ENCODE assay signal across 23 mouse cellular contexts in the genomic region with DNA sequence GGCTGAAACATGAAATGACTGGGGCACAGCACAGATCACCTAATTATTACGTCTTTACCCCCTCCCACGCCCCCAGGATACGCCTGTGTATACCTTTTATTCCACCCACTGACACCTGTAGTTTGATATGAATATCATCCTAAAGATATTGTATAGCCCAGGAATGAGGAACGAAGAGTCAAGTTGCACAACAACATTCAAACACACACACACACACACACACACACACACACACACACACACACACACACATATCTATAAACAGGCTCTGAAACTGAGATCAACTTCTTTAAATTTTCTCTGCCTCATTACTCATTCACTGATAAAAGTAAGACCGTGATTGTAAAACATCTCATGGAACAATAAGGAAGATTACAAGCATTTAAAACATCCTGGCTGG.
DNase-seq lines count a peak whose midpoint lies in the region; ATAC-seq lines count a peak whose summit lies in the region.
"Had no signal": no experiment of that assay in that cellular context is flagged by ENCODE, and none has a peak within 500 bp of the region (broad histone marks: within the 10 kb centered on the region; RNA-seq: fewer than 3 reads in every experiment).

No protein-coding gene starts in this region.

- no peak overlapping the region for H3K4me3 ChIP-seq in heart, embryonic 13.5 days
- H3K4me3 ChIP-seq: forebrain, embryonic 10.5 days; forebrain, embryonic 13.5 days; hindbrain, embryonic 13.5 days; intestine, embryonic 15.5 days had no signal

- WGBS in heart, embryonic 13.5 days, result 70% methylated on average over 5 of the region's 5 CpGs

- H3K9ac ChIP-seq in heart, embryonic 13.5 days, result 0 out of 2 replicates have a peak overlapping the region, but pooled peaks have one; percentile 5
- H3K9ac ChIP-seq: forebrain, embryonic 13.5 days; hindbrain, embryonic 13.5 days; intestine, embryonic 15.5 days had no signal

- H3K9me3 ChIP-seq in heart, embryonic 13.5 days, result no peaks in the 10 kb centered on the region
- H3K9me3 ChIP-seq: forebrain, embryonic 10.5 days; forebrain, embryonic 13.5 days; hindbrain, embryonic 13.5 days; intestine, embryonic 15.5 days had no signal

- DNase-seq in heart, adult 11 months, result peak; percentile 64
- DNase-seq in heart, postnatal 14 days, result no peak
- no peak for DNase-seq in heart, postnatal 25 days (ENCODE audit: low spot score)
- DNase-seq in kidney, postnatal 14 days, result no peak
- DNase-seq: adrenal gland, adult 8-10 months; adrenal gland, postnatal 25 days; cerebellum, adult 18-20 months; cerebellum, adult 9-10 months; cerebellum, postnatal 14 days; gastrocnemius, postnatal 10 days; gastrocnemius, postnatal 36 days; heart, adult 18-20 months; kidney, adult 18-20 months had no signal

- H3K36me3 ChIP-seq in heart, embryonic 13.5 days, result peaks cover 29% of the 10 kb centered on the region
- H3K36me3 ChIP-seq: forebrain, embryonic 10.5 days; hindbrain, embryonic 13.5 days; intestine, embryonic 15.5 days had no signal

- H3K27ac ChIP-seq in heart, embryonic 13.5 days (replicated peaks), result peak overlapping the region; percentile 39; the same call in 1 of the 2 replicates
- H3K27ac ChIP-seq: forebrain, embryonic 10.5 days; forebrain, embryonic 13.5 days; hindbrain, embryonic 13.5 days; intestine, embryonic 15.5 days had no signal

- no peak for ATAC-seq in heart, embryonic 13.5 days (ENCODE audit: extremely low read depth, insufficient number of reproducible peaks, low FRiP score, low TSS enrichment)
- peak; percentile 65 for ATAC-seq in granulocyte monocyte progenitor cell, adult 5-6 weeks (replicated peaks; ENCODE audit: poor library complexity, severe bottlenecking)
- peak; percentile 40; the same call in 1 of the 2 replicates for ATAC-seq in neutrophil, adult 5-6 weeks (ENCODE audit: extremely low read depth, insufficient number of reproducible peaks, low FRiP score, poor library complexity, severe bottlenecking)
- ATAC-seq: activated CD4-positive, CD25-positive, alpha-beta regulatory T cell, adult 4 months; forebrain, embryonic 13.5 days; forebrain, embryonic 16.5 days; hindbrain, embryonic 16.5 days; intestine, embryonic 15.5 days had no signal

- intact Hi-C loops in heart, postnatal 14 days (cut with DNase I), result no loop called here
- intact Hi-C loops in heart, postnatal 25 days (cut with DNase I), result loop anchor here (5.0 to 10.0 kb wide), 2 partner anchors 46 to 139 kb away; no protein-coding TSS in a partner anchor

- H3K4me1 ChIP-seq in heart, embryonic 13.5 days, result peaks cover 72% of the 10 kb centered on the region
- H3K4me1 ChIP-seq: forebrain, embryonic 10.5 days; forebrain, embryonic 13.5 days; hindbrain, embryonic 13.5 days; intestine, embryonic 15.5 days had no signal

- no peak overlapping the region for H3K4me2 ChIP-seq in heart, embryonic 13.5 days
- H3K4me2 ChIP-seq: forebrain, embryonic 13.5 days; hindbrain, embryonic 13.5 days; intestine, embryonic 15.5 days had no signal

- no peaks in the 10 kb centered on the region for H3K27me3 ChIP-seq in heart, embryonic 13.5 days (replicated peaks)
- H3K27me3 ChIP-seq: forebrain, embryonic 13.5 days; hindbrain, embryonic 13.5 days; intestine, embryonic 15.5 days had no signal
